27 mouse cellular contexts compared by ENCODE assay signal in genomic region chr13:16821785-16822184, GRCm38 (mm10).
DNase-seq lines count a peak whose midpoint lies in the region; ATAC-seq and TF ChIP-seq lines count a peak whose summit lies in the region.
"Had no signal": no experiment of that assay in that cellular context is flagged by ENCODE, and none has a peak within 500 bp of the region (broad histone marks: within the 10 kb centered on the region; RNA-seq: fewer than 3 reads in every experiment).

No protein-coding gene starts in this region.

- peak; percentile 70; the same call in 1 of the 2 replicates for ATAC-seq in limb, embryonic 12.5 days (ENCODE audit: insufficient number of reproducible peaks, insufficient read depth, low FRiP score, low TSS enrichment, low read depth)
- ATAC-seq in intestine, postnatal 0 days = 0 out of 2 replicates have a peak, but pooled peaks have one; percentile 47
- ATAC-seq: activated CD4-positive, CD25-positive, alpha-beta regulatory T cell, adult 4 months; CD4-positive, CD25-positive, alpha-beta regulatory T cell, adult 4 months; forebrain, embryonic 14.5 days; forebrain, embryonic 16.5 days; Patski had no signal

- no peak overlapping the region for H3K4me2 ChIP-seq in limb, embryonic 12.5 days
- no peak overlapping the region for H3K4me2 ChIP-seq in intestine, postnatal 0 days (replicated peaks; ENCODE audit: low read depth)
- H3K4me2 ChIP-seq: embryonic facial prominence, embryonic 13.5 days; embryonic facial prominence, embryonic 15.5 days; forebrain, embryonic 12.5 days had no signal

- no peak for TF ChIP-seq POLR2A in kidney, adult 2 months (IDR thresholded peaks at IDR 0.05; ENCODE audit: low read depth, low read length)

- TF ChIP-seq CTCF in intestine, postnatal 0 days (IDR thresholded peaks at IDR 0.05; ENCODE audit: low read depth) = no peak
- no peak for TF ChIP-seq CTCF in kidney, adult 2 months (conservative IDR thresholded peaks at IDR 0.05; ENCODE audit: insufficient read depth, insufficient read length, low read depth, low read length)

- H3K36me3 ChIP-seq in limb, embryonic 12.5 days = no peaks in the 10 kb centered on the region
- H3K36me3 ChIP-seq in limb, embryonic 10.5 days = no peaks in the 10 kb centered on the region
- H3K36me3 ChIP-seq in intestine, postnatal 0 days (ENCODE audit: control insufficient read depth, insufficient read depth) = no peaks in the 10 kb centered on the region
- no peaks in the 10 kb centered on the region for H3K36me3 ChIP-seq in kidney, adult 2 months (ENCODE audit: control insufficient read depth, insufficient read depth, low read length)
- H3K36me3 ChIP-seq: embryonic facial prominence, embryonic 13.5 days; embryonic facial prominence, embryonic 15.5 days; forebrain, embryonic 10.5 days; forebrain, embryonic 12.5 days; G1E had no signal

- H3K9me3 ChIP-seq in limb, embryonic 12.5 days = no peaks in the 10 kb centered on the region
- H3K9me3 ChIP-seq in limb, embryonic 10.5 days (replicated peaks) = no peaks in the 10 kb centered on the region
- no peaks in the 10 kb centered on the region for H3K9me3 ChIP-seq in intestine, postnatal 0 days (ENCODE audit: control insufficient read depth)
- H3K9me3 ChIP-seq: embryonic facial prominence, embryonic 13.5 days; embryonic facial prominence, embryonic 15.5 days; forebrain, embryonic 10.5 days; forebrain, embryonic 12.5 days; G1E had no signal

- 40% methylated on average over 4 of the region's 4 CpGs for WGBS in limb, embryonic 12.5 days
- WGBS in limb, embryonic 10.5 days = 88% methylated on average over 4 of the region's 4 CpGs
- WGBS in intestine, postnatal 0 days = 25% methylated on average over 4 of the region's 4 CpGs
- 86% methylated on average over 4 of the region's 4 CpGs for WGBS in kidney, adult 2 months

- peaks cover 19% of the 10 kb centered on the region for H3K4me1 ChIP-seq in limb, embryonic 12.5 days (replicated peaks)
- no peaks in the 10 kb centered on the region for H3K4me1 ChIP-seq in limb, embryonic 10.5 days
- H3K4me1 ChIP-seq in intestine, postnatal 0 days (replicated peaks; ENCODE audit: control insufficient read depth, insufficient read depth, low read length) = no peaks in the 10 kb centered on the region
- H3K4me1 ChIP-seq in kidney, adult 2 months (ENCODE audit: control insufficient read depth, insufficient read depth, low read length) = no peaks in the 10 kb centered on the region
- H3K4me1 ChIP-seq: embryonic facial prominence, embryonic 15.5 days; forebrain, embryonic 12.5 days had no signal

- H3K9ac ChIP-seq in limb, embryonic 12.5 days (replicated peaks) = no peak overlapping the region
- no peak overlapping the region for H3K9ac ChIP-seq in intestine, postnatal 0 days (ENCODE audit: low read depth, low read length)
- H3K9ac ChIP-seq: embryonic facial prominence, embryonic 13.5 days; embryonic facial prominence, embryonic 15.5 days; forebrain, embryonic 12.5 days had no signal

- H3K27ac ChIP-seq in limb, embryonic 12.5 days = no peak overlapping the region
- no peak overlapping the region for H3K27ac ChIP-seq in limb, embryonic 10.5 days
- H3K27ac ChIP-seq in intestine, postnatal 0 days (ENCODE audit: low read depth, low read length) = no peak overlapping the region
- no peak overlapping the region for H3K27ac ChIP-seq in kidney, adult 2 months (ENCODE audit: insufficient read depth, low read depth, low read length)
- H3K27ac ChIP-seq: embryonic facial prominence, embryonic 13.5 days; embryonic facial prominence, embryonic 15.5 days; forebrain, embryonic 10.5 days; forebrain, embryonic 12.5 days had no signal

- no peak overlapping the region for H3K4me3 ChIP-seq in limb, embryonic 12.5 days (replicated peaks)
- no peak overlapping the region for H3K4me3 ChIP-seq in limb, embryonic 10.5 days
- H3K4me3 ChIP-seq in intestine, postnatal 0 days (ENCODE audit: low read depth, low read length) = no peak overlapping the region
- H3K4me3 ChIP-seq in kidney, adult 2 months (ENCODE audit: insufficient read depth, low read depth, low read length) = no peak overlapping the region
- H3K4me3 ChIP-seq: embryonic facial prominence, embryonic 13.5 days; embryonic facial prominence, embryonic 15.5 days; erythroblast, embryonic 14.5 days; forebrain, embryonic 10.5 days; forebrain, embryonic 12.5 days had no signal

- H3K27me3 ChIP-seq in limb, embryonic 12.5 days = no peaks in the 10 kb centered on the region
- H3K27me3 ChIP-seq in limb, embryonic 10.5 days (ENCODE audit: low read depth, poor library complexity, severe bottlenecking) = no peaks in the 10 kb centered on the region
- no peaks in the 10 kb centered on the region for H3K27me3 ChIP-seq in intestine, postnatal 0 days (replicated peaks; ENCODE audit: control insufficient read depth, insufficient read depth, low read length)
- no peaks in the 10 kb centered on the region for H3K27me3 ChIP-seq in kidney, adult 2 months (replicated peaks; ENCODE audit: control insufficient read depth, insufficient read depth, low read length)
- H3K27me3 ChIP-seq: CH12.LX; embryonic facial prominence, embryonic 13.5 days; embryonic facial prominence, embryonic 15.5 days; forebrain, embryonic 12.5 days; Patski had no signal

- no peak for DNase-seq in limb, embryonic 10.5 days (ENCODE audit: low spot score)
- no peak for DNase-seq in cerebellum, postnatal 14 days
- DNase-seq in kidney, adult 2 months = no peak
- DNase-seq: adrenal gland, adult 8-10 months; adrenal gland, postnatal 14 days; adrenal gland, postnatal 36 days; B cell, adult 2 months; cerebellum, adult 11-12 months; cerebellum, adult 2 months; cerebellum, adult 9-10 months; cerebellum, postnatal 10 days; cerebellum, postnatal 36 days; embryo, embryonic 11 days had no signal
